Mouse (Mus musculus) ES-E14 (cell line): Measurements from ENCODE around the gene Tmem143. TPM values are rescaled to one million over a fixed set of nuclear protein-coding genes. Genes with fewer than 3 reads are reported as not detected.

Experiments
- DNase-seq: peaks from one replicate; pipeline ENCODE4 v3.0.0-alpha.2; 2013; ENCODE audit warnings: low read depth, low spot score
- H3K27ac ChIP-seq: 2 replicates; pipeline ENCODE4 v1.5.1; 2012; ENCODE audit warnings: low read depth, mild to moderate bottlenecking, low read length, moderate library complexity, mixed read lengths; ENCODE audit not compliant: poor library complexity, insufficient read depth, severe bottlenecking
- H3K36me3 ChIP-seq: 2 replicates; pipeline ENCODE4 v1.6.1; 2012; ENCODE audit warnings: mild to moderate bottlenecking, low read length, moderate library complexity, mixed read lengths; ENCODE audit not compliant: control insufficient read depth, poor library complexity, insufficient read depth, severe bottlenecking
- H3K4me1 ChIP-seq, 2 experiments: fragments of 150-350 bp in 1 of 2; sonication (generic) in 1 of 2; 2 replicates each; pipeline ENCODE4 v1.6.1; 2012; ENCODE audit warnings: low read length in 2 of 2, mild to moderate bottlenecking in 1 of 2, mixed read lengths in 1 of 2; ENCODE audit not compliant: control insufficient read depth in 2 of 2, insufficient read depth in 2 of 2, poor library complexity in 1 of 2
- H3K4me3 ChIP-seq, 2 experiments: fragments of 150-350 bp in 1 of 2; sonication (generic) in 1 of 2; 2 replicates each; pipeline ENCODE4 v1.5.1; 2012; ENCODE audit warnings: low read length in 2 of 2, low read depth in 1 of 2, mild to moderate bottlenecking in 1 of 2, mixed read lengths in 1 of 2; ENCODE audit not compliant: insufficient read depth in 1 of 2, poor library complexity in 1 of 2, severe bottlenecking in 1 of 2
- H3K9ac ChIP-seq: 2 replicates; pipeline ENCODE4 v1.6.1; 2012; ENCODE audit warnings: low read depth, mild to moderate bottlenecking, low read length, mixed read lengths; ENCODE audit not compliant: poor library complexity, insufficient read depth, severe bottlenecking
- H3K9me3 ChIP-seq: fragments of 150-350 bp; sonication (generic); 2 replicates; pipeline ENCODE4 v1.6.1; 2012; ENCODE audit warnings: low read depth, mild to moderate bottlenecking, low read length; ENCODE audit not compliant: control insufficient read depth, insufficient read depth
- CHD2 ChIP-seq: IDR thresholded peaks from 2 replicates; pipeline ENCODE4 v1.6.1; 2014; ENCODE audit warnings: mild to moderate bottlenecking, low read depth, low read length, inconsistent platforms
- HCFC1 ChIP-seq: IDR thresholded peaks from 2 replicates; pipeline ENCODE4 v1.6.1; 2012; ENCODE audit warnings: low read length, inconsistent platforms, borderline replicate concordance; ENCODE audit not compliant: insufficient read depth
- MAFK ChIP-seq: IDR thresholded peaks from 2 replicates; pipeline ENCODE4 v1.6.1; 2014; ENCODE audit warnings: mild to moderate bottlenecking, low read depth, low read length, inconsistent platforms; ENCODE audit not compliant: insufficient read depth
- ZC3H11A ChIP-seq: IDR thresholded peaks from 2 replicates; pipeline ENCODE4 v1.6.1; 2012; ENCODE audit warnings: low read depth, mild to moderate bottlenecking, inconsistent platforms, low read length, borderline replicate concordance
- ZNF384 ChIP-seq: IDR thresholded peaks from 2 replicates; pipeline ENCODE4 v1.6.1; 2012; ENCODE audit warnings: low read depth, low read length, inconsistent platforms
- in situ Hi-C, 2 experiments: fragments of 600-800 bp; cut with MboI; formaldehyde crosslinking; loops; one replicate each; pipeline ENCODE4 v1.15.1; 2025; ENCODE audit warnings: low sequenced_read_pairs in 2 of 2, inconsistent platforms in 1 of 2; ENCODE audit not compliant: unreplicated experiment in 2 of 2
- total RNA-seq: library from RNA; depleted of rRNA; stranded (reverse); fragments of 300-350 nt; gene quantifications from 2 replicates; pipeline ENCODE4 v1.2.3, GENCODE M21; 2012

The Tmem143 gene
- total RNA-seq, 1 experiment = 26.0 TPM

DNA sequence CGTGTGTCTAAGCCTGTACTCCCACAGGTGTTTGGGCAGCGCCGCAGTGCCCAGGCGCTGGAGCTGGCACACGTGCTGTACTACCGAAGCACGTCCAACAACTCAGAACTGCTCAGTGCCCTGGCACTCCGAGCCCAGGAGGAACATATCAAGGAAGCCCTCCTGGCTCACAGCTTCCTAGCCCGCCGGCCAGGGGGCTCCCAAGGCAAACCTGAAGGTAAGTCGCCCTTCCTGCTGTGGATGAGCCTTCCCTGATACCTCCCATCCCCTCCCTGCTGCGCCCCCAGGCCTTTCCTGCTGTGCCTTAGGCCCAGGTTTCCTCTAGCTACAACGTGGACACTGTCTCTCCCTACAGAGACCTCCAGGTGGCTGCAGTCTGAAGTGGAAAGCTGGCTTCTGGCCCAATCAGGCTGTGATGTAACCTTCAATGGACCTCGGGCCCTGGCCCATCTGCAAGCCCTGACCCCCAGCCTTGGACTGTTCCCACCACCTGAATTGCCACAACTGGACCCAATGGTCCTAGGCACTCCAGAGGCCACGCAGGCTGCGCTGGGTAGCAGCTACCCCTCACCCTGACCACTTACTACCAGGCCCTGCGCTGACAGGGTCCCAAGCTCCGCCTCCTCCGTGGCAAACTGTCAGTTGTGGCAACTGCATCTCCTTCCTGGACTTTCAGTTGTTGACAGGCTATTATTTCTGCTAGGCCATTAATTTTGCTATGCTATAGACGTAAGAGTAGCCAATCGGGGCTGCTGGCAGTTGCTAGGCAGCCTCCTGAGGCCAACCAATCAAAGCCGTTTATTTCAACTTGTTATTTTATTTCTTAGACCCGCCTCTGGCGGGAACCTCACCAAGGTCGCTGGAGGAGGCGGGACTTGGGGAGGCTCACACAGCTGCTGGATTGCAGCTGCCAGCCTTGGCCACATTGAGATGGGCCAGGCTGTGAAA is 19.6 kb downstream of the Tmem143 start:
- Histone ChIP-seq H3K4me3 (peak overlapping the region in 1 of 2 experiments; percentile 27; a peak in 2 of 4 replicates), H3K9me3 (no peaks in the 10 kb centered on the region), H3K4me1 (peaks cover 6 to 31% of the 10 kb centered on the region in 2 experiments; a peak in 3 of 4 replicates), H3K27ac (no peak overlapping the region), H3K36me3 (no peaks in the 10 kb centered on the region), H3K9ac (0 out of 2 replicates have a peak overlapping the region, but pooled peaks have one; percentile 24)
- DNase-seq = no peak
- in situ Hi-C loops = no loop called here
- TF ChIP-seq ZNF384 (no peak), CHD2 (0 out of 2 replicates have a peak, but pooled peaks have one; percentile 9), MAFK (no peak), HCFC1 (no peak)

DNA sequence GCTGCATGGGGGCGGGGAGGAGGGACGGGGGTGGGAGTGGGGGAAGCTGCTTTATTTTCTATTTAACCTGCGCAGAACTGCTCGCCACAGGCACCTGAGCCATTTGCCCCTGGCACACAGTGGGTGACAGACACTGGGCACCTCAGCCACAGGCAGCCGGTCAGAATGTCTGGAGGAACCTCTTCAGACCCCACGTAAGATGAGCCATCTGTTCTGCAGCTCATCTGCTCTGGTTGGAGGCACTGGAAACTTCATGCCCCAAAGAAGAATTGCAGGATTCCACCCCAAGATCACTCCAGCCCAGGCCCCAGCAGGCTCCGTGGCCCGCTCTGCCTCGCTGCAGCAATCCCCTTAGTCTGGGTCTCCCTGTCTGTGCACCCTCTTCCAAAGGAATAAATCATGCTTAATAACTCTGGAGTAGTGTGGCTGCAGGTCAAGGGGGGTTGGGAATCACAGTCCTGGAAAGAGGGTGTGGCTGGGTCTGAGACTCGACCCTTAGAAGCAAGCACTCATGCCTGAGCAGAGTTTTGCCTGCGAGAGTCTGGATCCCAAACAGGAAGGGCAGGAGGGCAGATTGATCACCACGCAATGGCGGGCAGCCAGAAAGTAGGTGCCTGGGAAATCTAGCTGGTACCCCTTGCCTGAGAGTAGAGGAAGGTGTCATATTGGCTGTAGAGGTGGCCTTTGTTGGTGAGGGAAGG is 20.4 kb downstream of the Tmem143 start:
- Histone ChIP-seq H3K27ac (0 out of 2 replicates have a peak overlapping the region, but pooled peaks have one; percentile 22), H3K9me3 (no peaks in the 10 kb centered on the region), H3K4me3 (peak overlapping the region in 1 of 2 experiments; percentile 10; a peak in 1 of 4 replicates), H3K4me1 (peaks cover 8 to 32% of the 10 kb centered on the region in 2 experiments; a peak in 3 of 4 replicates), H3K9ac (peak overlapping the region; percentile 8; the same call in 1 of the 2 replicates), H3K36me3 (no peaks in the 10 kb centered on the region)
- TF ChIP-seq ZC3H11A = no peak
- TF ChIP-seq CHD2 = 0 out of 2 replicates have a peak, but pooled peaks have one; percentile 1
- no peak for TF ChIP-seq ZNF384
- TF ChIP-seq MAFK = no peak
- no peak for DNase-seq
- in situ Hi-C loops = no loop called here

DNA sequence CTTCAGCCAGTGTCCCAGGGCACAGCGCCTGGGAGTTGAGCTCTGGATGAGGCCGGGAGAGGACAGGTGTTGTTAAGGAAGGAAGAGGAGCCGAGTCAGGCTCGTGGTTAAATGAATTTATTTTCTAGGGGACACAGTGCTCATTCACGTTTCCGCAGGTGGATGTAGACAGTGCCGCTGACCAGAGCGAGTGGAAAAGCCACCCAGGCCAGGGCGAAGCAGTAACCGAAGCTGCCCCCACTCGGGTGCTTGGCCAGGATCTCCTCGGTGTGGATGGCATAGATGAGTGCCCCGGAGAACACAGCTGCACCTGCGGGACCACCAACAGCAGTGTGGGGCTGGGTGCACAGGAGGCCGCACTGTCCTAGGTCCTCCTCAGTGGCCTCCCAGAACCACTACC is 21.2 kb downstream of the Tmem143 start:
- in situ Hi-C loops = no loop called here
- H3K36me3 ChIP-seq = no peaks in the 10 kb centered on the region
- no peak for DNase-seq
- H3K27ac ChIP-seq = no peak overlapping the region
- H3K9me3 ChIP-seq = no peaks in the 10 kb centered on the region
- H3K4me1 ChIP-seq = peaks cover 8 to 36% of the 10 kb centered on the region in 2 experiments; a peak in 3 of 4 replicates
- no peak overlapping the region for H3K4me3 ChIP-seq
- H3K9ac ChIP-seq = peak overlapping the region; percentile 34; the same call in 1 of the 2 replicates
- TF ChIP-seq MAFK (no peak), ZC3H11A (no peak), CHD2 (no peak), HCFC1 (no peak), ZNF384 (no peak)

DNA sequence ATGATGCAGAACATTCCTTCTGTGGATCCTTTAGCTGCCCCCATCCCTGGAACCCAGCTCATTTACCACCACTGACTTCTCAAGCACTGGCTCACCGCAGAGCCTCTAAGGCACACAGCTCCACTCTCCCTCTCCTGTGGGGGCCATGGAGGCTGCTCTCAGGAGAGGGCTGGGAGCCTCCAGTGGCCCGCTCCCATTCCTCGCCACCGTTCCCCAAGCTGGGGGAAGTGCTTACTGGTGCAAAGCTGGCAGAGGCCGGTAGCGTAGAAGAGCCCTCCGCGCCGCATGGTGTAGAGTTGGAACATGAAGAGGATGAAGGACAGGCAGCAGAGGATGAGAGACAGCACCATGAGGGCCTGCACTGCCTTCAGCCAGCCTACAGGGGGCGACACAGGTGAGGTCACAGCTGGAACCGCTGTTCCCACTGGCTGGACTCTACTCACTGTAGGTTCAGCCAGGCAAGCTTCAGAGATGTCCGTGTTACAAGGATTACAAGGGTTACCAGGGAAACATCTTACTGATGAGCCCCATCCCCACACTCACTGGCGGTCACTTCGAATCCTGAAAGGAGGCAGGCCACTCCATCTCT is 22.4 kb downstream of the Tmem143 start:
- H3K4me1 ChIP-seq = peaks cover 8 to 36% of the 10 kb centered on the region in 2 experiments; a peak in 3 of 4 replicates
- H3K9ac ChIP-seq = peak overlapping the region; percentile 53; the same call in 1 of the 2 replicates
- H3K4me3 ChIP-seq = peak overlapping the region; percentile 49 to 55
- in situ Hi-C loops = no loop called here
- H3K9me3 ChIP-seq = no peaks in the 10 kb centered on the region
- no peak for TF ChIP-seq CHD2
- TF ChIP-seq ZC3H11A = no peak
- no peak for TF ChIP-seq HCFC1
- TF ChIP-seq MAFK = no peak
- TF ChIP-seq ZNF384 = no peak
- no peak for DNase-seq
- H3K36me3 ChIP-seq = no peaks in the 10 kb centered on the region
- no peak overlapping the region for H3K27ac ChIP-seq
